Mouse (Mus musculus) cerebellum, adult 2 months (tissue): ENCODE data around the gene C130032M10Rik. TPM values are rescaled to one million over a fixed set of nuclear protein-coding genes. Genes with fewer than 3 reads are reported as not detected.
"Not testable (repeated sequence)": the region's sequence is repeated elsewhere in the genome, so short reads cannot be mapped to it uniquely, and the experiment has no call there.

Source experiments
- DNase-seq, 2 experiments: peaks; one replicate each; pipeline ENCODE4 v3.0.0; 2021
- H3K27ac ChIP-seq: fragments of 200-500 bp; 2 replicates; pipeline ENCODE4 v1.5.1; 2012; ENCODE audit warnings: low read length, control low read depth, inconsistent platforms; ENCODE audit not compliant: insufficient read depth
- H3K27me3 ChIP-seq: fragments of 200-500 bp; 2 replicates; pipeline ENCODE4 v1.6.1; 2012; ENCODE audit warnings: inconsistent platforms, mild to moderate bottlenecking, low read length, moderate library complexity; ENCODE audit not compliant: control insufficient read depth, insufficient read depth
- H3K4me1 ChIP-seq: fragments of 200-500 bp; 2 replicates; pipeline ENCODE4 v1.6.1; 2011; ENCODE audit warnings: low read length; ENCODE audit not compliant: control insufficient read depth, insufficient read depth
- H3K4me3 ChIP-seq: fragments of 200-500 bp; replicated peaks from 2 replicates; pipeline ENCODE3; 2011; ENCODE audit warnings: mild to moderate bottlenecking, low read depth, low read length, control low read depth; ENCODE audit not compliant: insufficient read depth
- CTCF ChIP-seq: fragments of 200-500 bp; IDR thresholded peaks from 2 replicates; pipeline ENCODE4 v1.5.1; 2011; ENCODE audit warnings: low read depth, mild to moderate bottlenecking, control low read depth, low read length, moderate library complexity, borderline replicate concordance; ENCODE audit not compliant: insufficient read depth
- POLR2A ChIP-seq: fragments of 200-500 bp; IDR thresholded peaks from 2 replicates; pipeline ENCODE4 v1.6.1; 2011; ENCODE audit warnings: low read length, control low read depth, borderline replicate concordance; ENCODE audit not compliant: insufficient read depth
- WGBS: fragments of 180-500 bp; shearing (Covaris S2); methylation state at CpG from one replicate; pipeline ENCODE4 v1.1.7; 2018; 5-methylcytosine and 5-hydroxymethylcytosine counted together
- polyA plus RNA-seq: library from polyadenylated mRNA; depleted of rRNA; stranded (reverse); fragments of >200 nt; gene quantifications from 2 replicates; pipeline ENCODE4 v1.2.3, GENCODE M21; 2012

Gene C130032M10Rik
- polyA plus RNA-seq, 1 experiment, result not detected

GRCm38 (mm10) chr9:114518812-114519477, 3.4 kb downstream of the C130032M10Rik start:
- Histone ChIP-seq H3K4me3 (no peak overlapping the region), H3K27me3 (no peaks in the 10 kb centered on the region), H3K27ac (no peak overlapping the region), H3K4me1 (no peaks in the 10 kb centered on the region)
- WGBS, result 68% methylated on average over 9 of the region's 9 CpGs
- TF ChIP-seq CTCF, result no peak
- TF ChIP-seq POLR2A, result no peak
- DNase-seq, result no peak

- 67% methylated on average over 4 of the region's 4 CpGs for WGBS
- not testable (repeated sequence) for H3K27me3 ChIP-seq, H3K4me1 ChIP-seq, DNase-seq, H3K27ac ChIP-seq, H3K4me3 ChIP-seq
Measured at GRCm38 (mm10) chr9:114520529-114520928, 5.0 kb downstream of the C130032M10Rik start.

- no peaks in the 10 kb centered on the region for H3K27me3 ChIP-seq
- whole genome bisulfite sequencing, result 65% methylated on average over 5 of the region's 5 CpGs
- TF ChIP-seq CTCF (no peak), POLR2A (no peak)
- no peak overlapping the region for H3K27ac ChIP-seq
- no peaks in the 10 kb centered on the region for H3K4me1 ChIP-seq
- H3K4me3 ChIP-seq, result no peak overlapping the region
- no peak for DNase-seq
Measured at GRCm38 (mm10) chr9:114522041-114522440, 6.5 kb downstream of the C130032M10Rik start.

DNA sequence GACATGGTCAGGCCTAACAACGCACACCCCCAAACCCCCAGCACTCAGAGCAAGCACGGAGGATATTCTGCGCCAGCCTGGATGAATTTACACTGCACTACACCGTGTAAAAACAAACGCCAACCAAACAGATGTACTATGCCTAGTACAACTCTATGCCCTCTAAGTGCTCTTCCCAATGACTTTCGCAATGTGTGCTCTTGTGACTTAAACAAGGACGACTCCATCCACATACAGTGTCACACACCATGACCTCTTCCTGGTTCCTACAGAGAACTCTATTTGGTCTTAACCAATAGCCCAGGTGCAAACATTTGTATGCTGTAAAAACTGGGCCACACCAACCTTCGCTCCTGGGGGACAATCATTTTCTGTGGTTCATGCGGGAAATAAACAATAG, 7.0 kb downstream of the C130032M10Rik start:
- H3K27me3 ChIP-seq, result no peaks in the 10 kb centered on the region
- WGBS, result 92% methylated on average over 9 of the region's 9 CpGs

GRCm38 (mm10) chr9:114525073-114525633, 9.7 kb downstream of the C130032M10Rik start:
- Histone ChIP-seq H3K27me3 (no peaks in the 10 kb centered on the region; the same call in 1 of the 2 replicates), H3K4me1 (no peaks in the 10 kb centered on the region), H3K27ac (no peak overlapping the region), H3K4me3 (no peak overlapping the region)
- no peak for DNase-seq
- TF ChIP-seq POLR2A, result no peak
- TF ChIP-seq CTCF, result no peak
- 80% methylated on average over 15 of the region's 15 CpGs for WGBS

More for the DNA sequence above, 7.0 kb downstream of the C130032M10Rik start:
- Histone ChIP-seq H3K4me1 (no peaks in the 10 kb centered on the region), H3K4me3 (no peak overlapping the region), H3K27ac (no peak overlapping the region)
- no peak for DNase-seq
- TF ChIP-seq CTCF, result no peak
- no peak for TF ChIP-seq POLR2A

- Histone ChIP-seq H3K27me3 (no peaks in the 10 kb centered on the region; the same call in 1 of the 2 replicates), H3K27ac (no peak overlapping the region), H3K4me1 (no peaks in the 10 kb centered on the region), H3K4me3 (no peak overlapping the region)
- 7% methylated on average over 8 of the region's 8 CpGs for WGBS
- TF ChIP-seq POLR2A (no peak), CTCF (no peak)
- no peak for DNase-seq
Measured at GRCm38 (mm10) chr9:114525891-114526290, 10.4 kb downstream of the C130032M10Rik start.

DNA sequence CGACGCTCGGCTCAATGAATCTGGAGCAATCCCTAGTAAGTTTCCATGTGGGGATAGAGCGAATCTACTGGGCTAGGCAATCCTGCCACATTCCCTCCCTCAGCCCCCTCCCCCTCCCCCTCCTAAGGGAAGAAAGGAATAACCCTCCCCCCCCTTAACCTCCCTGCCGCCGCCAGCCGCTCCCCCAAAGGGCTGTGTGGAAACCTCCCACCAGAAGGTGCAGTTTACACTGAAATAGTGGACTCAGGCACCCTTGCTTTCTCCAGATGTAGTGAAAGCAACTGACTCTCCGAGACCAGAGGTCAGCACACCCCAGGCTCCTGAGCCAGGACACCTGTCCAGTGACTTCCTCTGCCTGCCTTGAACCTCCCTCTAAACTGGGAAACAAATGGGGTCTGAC, 11.1 kb downstream of the C130032M10Rik start:
- WGBS, result 38% methylated on average over 8 of the region's 8 CpGs
- Histone ChIP-seq H3K27ac (no peak overlapping the region), H3K4me3 (no peak overlapping the region), H3K4me1 (no peaks in the 10 kb centered on the region), H3K27me3 (no peaks in the 10 kb centered on the region; the same call in 1 of the 2 replicates)
- no peak for TF ChIP-seq POLR2A
- TF ChIP-seq CTCF, result no peak
- no peak for DNase-seq

DNA sequence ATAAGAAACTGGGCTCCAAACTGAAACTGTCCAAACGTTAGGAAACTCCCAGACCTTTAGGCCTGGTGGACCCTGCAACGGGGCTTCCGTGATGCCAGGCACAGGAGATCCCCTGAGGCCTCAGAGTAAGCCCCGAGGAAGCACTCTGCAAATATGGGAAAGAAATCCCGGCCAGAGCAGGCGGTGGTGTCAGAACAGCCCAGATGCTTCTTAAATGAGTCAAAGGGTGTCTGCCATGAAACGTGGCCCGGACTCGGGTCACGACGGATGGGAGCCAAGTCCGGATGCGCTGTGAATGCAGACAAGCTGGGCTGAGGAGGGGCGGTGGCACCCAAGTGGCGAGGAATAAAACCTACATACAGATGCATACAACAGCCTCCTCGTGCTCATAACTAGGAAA, 11.6 kb downstream of the C130032M10Rik start:
- Histone ChIP-seq H3K4me3 (no peak overlapping the region), H3K4me1 (no peaks in the 10 kb centered on the region), H3K27me3 (no peaks in the 10 kb centered on the region; the same call in 1 of the 2 replicates), H3K27ac (no peak overlapping the region)
- no peak for DNase-seq
- no peak for TF ChIP-seq POLR2A
- no peak for TF ChIP-seq CTCF
- 13% methylated on average over 16 of the region's 16 CpGs for WGBS
